Mouse (Mus musculus) heart, postnatal 0 days (tissue): ENCODE results near the gene Cnnm3.

Source experiments
- CTCF ChIP-seq: IDR thresholded peaks from 2 replicates; pipeline ENCODE4 v1.5.1; 2016; ENCODE audit warnings: antibody characterized with exemption, control low read depth, low read depth
- EP300 ChIP-seq: IDR thresholded peaks from 2 replicates; pipeline ENCODE4 v1.6.1; 2016; ENCODE audit warnings: antibody characterized with exemption, low read depth

- TF ChIP-seq CTCF (no peak), EP300 (no peak)
Measured at GRCm38 (mm10) chr1:36478343-36478795, 33.3 kb upstream of the Cnnm3 start.
